Mouse (Mus musculus): ENCODE measurements at regions not wholly inside any gene's neighbourhood (a gene's known extent, or its start where the extent isn't known, plus 50 kb on each side); places are given as distances from the start of the nearest gene placed in this dataset.

GRCm38 (mm10) chr16:7863406-7863805 lies 561.5 kb downstream of the Tmem114 start:
- in situ Hi-C loops (cut with MboI; ENCODE audit: low pct_unique_long_range_greater_than_20kb): no loop called here
- TF ChIP-seq CTCF (IDR thresholded peaks at IDR 0.05): no peak
- CTCF ChIA-PET: no interaction called here

DNA sequence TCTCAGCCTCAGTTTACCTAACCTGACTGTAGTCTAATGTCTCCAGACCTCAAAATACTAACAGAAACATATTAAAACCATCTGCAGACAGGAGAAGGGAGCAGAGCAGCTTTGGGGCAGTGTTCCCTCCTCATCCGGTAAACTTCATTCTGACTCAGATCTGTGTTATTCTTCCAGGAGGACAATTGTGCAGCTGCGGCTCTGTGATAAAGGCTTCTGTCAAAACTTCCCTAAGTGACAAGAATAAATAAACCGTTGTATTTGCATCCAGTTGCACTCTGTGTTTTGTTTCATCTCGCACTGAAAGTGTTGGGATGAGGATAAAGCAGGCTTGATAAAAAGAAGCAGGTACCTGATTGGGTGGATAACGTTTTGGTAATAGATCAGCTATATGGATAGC lies 585.8 kb downstream of the Tmem114 start:
- ATAC-seq (no peak), DNase-seq (ENCODE audit: low read depth, low spot score) (no peak)
- in situ Hi-C loops (cut with MboI; ENCODE audit: low pct_unique_long_range_greater_than_20kb): no loop called here
- CTCF ChIA-PET: no interaction called here
- no peak for TF ChIP-seq CTCF (IDR thresholded peaks at IDR 0.05)
- H3K27me3 ChIP-seq: no peaks in the 10 kb centered on the region
- POLR2A ChIA-PET: no interaction called here

More at GRCm38 (mm10) chr16:7863406-7863805, 561.5 kb downstream of the Tmem114 start:
- no peak for DNase-seq (ENCODE audit: low read depth, low spot score)
- ATAC-seq: no peak
- POLR2A ChIA-PET: no interaction called here
- H3K27me3 ChIP-seq: no peaks in the 10 kb centered on the region

- no peaks in the 10 kb centered on the region for H3K27me3 ChIP-seq
- DNase-seq (ENCODE audit: low read depth, low spot score) (no peak), ATAC-seq (no peak)
- ChIA-PET CTCF (no interaction called here), POLR2A (no interaction called here)
- in situ Hi-C loops (cut with MboI; ENCODE audit: low pct_unique_long_range_greater_than_20kb): no loop called here
- TF ChIP-seq CTCF (IDR thresholded peaks at IDR 0.05): no peak
These were observed 593.8 kb downstream of the Tmem114 start for GRCm38 (mm10) chr16:7831142-7831541.

- TF ChIP-seq CTCF (IDR thresholded peaks at IDR 0.05): no peak
- CTCF ChIA-PET: no interaction called here
These were observed 594.8 kb downstream of the Tmem114 start for GRCm38 (mm10) chr16:7829939-7830650.

GRCm38 (mm10) chr16:7801161-7801560 lies 623.8 kb downstream of the Tmem114 start:
- in situ Hi-C loops (cut with MboI; ENCODE audit: low pct_unique_long_range_greater_than_20kb): no loop called here
- peaks cover 5% of the 10 kb centered on the region for H3K27me3 ChIP-seq
- DNase-seq (ENCODE audit: low read depth, low spot score) (no peak), ATAC-seq (no peak)
- ChIA-PET POLR2A (no interaction called here), CTCF (no interaction called here)
- TF ChIP-seq CTCF (IDR thresholded peaks at IDR 0.05): no peak

More at GRCm38 (mm10) chr16:7829939-7830650, 594.8 kb downstream of the Tmem114 start:
- DNase-seq (ENCODE audit: low read depth, low spot score) (no peak), ATAC-seq (no peak)
- POLR2A ChIA-PET: no interaction called here
- H3K27me3 ChIP-seq: no peaks in the 10 kb centered on the region
- in situ Hi-C loops (cut with MboI; ENCODE audit: low pct_unique_long_range_greater_than_20kb): no loop called here

- in situ Hi-C loops (cut with MboI; ENCODE audit: low pct_unique_long_range_greater_than_20kb): no loop called here
- H3K27me3 ChIP-seq: no peaks in the 10 kb centered on the region
- CTCF ChIA-PET: no interaction called here
- ATAC-seq (no peak), DNase-seq (ENCODE audit: low read depth, low spot score) (no peak)
- TF ChIP-seq CTCF (IDR thresholded peaks at IDR 0.05): no peak
- POLR2A ChIA-PET: no interaction called here
These were observed 627.7 kb downstream of the Tmem114 start for GRCm38 (mm10) chr16:7797176-7797786.

DNA sequence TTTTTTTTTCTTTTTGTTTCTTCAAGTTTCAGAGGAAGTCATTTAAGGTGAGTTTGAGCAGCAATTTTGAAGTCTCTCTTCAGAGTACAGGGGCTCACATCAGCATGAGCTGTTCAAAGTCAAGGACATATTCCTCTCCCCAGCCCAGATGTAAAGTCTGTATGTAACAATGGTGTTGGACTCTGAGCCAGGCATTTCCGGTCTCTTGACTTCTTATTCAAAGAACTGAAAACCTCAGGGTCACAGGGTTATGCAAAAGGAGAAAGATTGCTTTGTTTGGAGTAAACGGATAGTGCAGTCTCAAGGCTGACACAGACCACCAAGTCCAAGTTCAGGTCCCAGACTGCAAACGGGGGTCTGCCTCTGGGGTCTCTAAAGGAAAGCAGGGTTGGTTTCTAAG lies 629.4 kb downstream of the Tmem114 start:
- ChIA-PET POLR2A (no interaction called here), CTCF (no interaction called here)
- ATAC-seq (no peak), DNase-seq (ENCODE audit: low read depth, low spot score) (no peak)
- peaks cover 6% of the 10 kb centered on the region for H3K27me3 ChIP-seq
- TF ChIP-seq CTCF (IDR thresholded peaks at IDR 0.05): no peak
- in situ Hi-C loops (cut with MboI; ENCODE audit: low pct_unique_long_range_greater_than_20kb): no loop called here

DNA sequence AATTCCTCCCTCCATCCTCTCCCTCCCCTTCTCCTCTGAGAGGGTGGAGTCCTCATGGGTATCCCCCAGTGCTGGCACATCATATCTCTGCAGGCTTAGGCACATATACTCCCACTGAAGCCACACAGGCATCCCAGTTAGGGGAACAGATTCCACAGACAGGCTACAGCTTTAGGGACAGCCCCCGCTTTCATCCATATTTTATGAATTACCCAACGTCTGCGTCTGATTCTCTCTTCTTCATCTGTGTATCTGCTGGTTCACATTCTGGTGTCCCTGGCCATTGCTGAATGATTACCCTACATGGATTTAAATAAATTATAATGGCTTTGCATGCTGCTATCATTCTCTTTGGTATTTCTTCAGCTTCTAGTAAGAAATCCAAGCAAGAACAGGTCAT lies 632.4 kb downstream of the Tmem114 start:
- DNase-seq (ENCODE audit: low read depth, low spot score) (no peak), ATAC-seq (no peak)
- TF ChIP-seq CTCF (IDR thresholded peaks at IDR 0.05): no peak
- ChIA-PET POLR2A (no interaction called here), CTCF (no interaction called here)
- peaks cover 6% of the 10 kb centered on the region for H3K27me3 ChIP-seq
- in situ Hi-C loops (cut with MboI; ENCODE audit: low pct_unique_long_range_greater_than_20kb): no loop called here

DNA sequence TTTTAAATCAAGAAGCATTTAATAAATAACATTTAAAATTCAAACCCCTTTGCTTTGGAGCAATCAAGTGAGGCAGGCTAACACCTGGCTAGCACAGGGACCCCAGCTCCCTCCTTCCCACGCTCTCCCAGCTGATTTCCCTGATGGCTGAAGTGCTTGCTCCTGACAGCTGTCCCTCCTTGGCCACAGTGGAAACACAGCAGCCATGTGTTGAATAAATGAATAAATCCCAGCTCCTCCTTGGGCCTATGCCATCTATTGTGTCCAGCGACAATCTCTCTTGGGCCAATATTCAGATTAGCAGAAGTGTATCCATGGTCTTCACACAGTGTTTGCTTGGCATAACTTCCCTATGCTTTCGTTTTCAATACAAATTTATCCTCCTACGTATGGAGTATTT lies 634.7 kb downstream of the Tmem114 start:
- H3K27me3 ChIP-seq: peaks cover 6% of the 10 kb centered on the region
- DNase-seq (ENCODE audit: low read depth, low spot score): no peak
- no peak for TF ChIP-seq CTCF (IDR thresholded peaks at IDR 0.05)
- ChIA-PET POLR2A (no interaction called here), CTCF (interaction anchor here (0.7 kb wide), 1 partner anchor 50 kb away, joined by 4 read pairs; no protein-coding TSS in a partner anchor)
- in situ Hi-C loops (cut with MboI; ENCODE audit: low pct_unique_long_range_greater_than_20kb): no loop called here
- ATAC-seq: no peak

DNA sequence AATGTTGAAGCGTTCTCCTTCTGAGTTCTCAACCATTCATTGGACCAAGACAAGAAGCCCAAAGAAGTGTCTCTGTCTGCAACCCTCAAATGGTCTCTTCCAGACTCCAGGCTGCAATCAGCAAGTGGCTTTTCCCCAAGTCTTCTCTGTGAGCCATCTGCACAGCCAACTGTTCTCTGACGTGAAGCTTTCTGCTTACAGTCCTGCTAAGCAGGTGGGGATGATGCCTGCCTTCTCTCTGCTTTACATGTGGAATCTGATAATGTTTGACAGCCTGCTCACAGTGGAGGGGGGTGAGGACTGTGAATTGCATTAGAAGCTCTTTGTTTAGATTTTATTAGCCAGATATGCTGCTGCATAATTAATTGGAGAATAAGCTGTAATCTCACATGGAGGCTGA lies 636.7 kb downstream of the Tmem114 start:
- no peak for DNase-seq (ENCODE audit: low read depth, low spot score)
- no peak for TF ChIP-seq CTCF (IDR thresholded peaks at IDR 0.05)
- in situ Hi-C loops (cut with MboI; ENCODE audit: low pct_unique_long_range_greater_than_20kb): no loop called here
- ATAC-seq: no peak
- H3K27me3 ChIP-seq: peaks cover 6% of the 10 kb centered on the region
- CTCF ChIA-PET: no interaction called here
- POLR2A ChIA-PET: no interaction called here

DNA sequence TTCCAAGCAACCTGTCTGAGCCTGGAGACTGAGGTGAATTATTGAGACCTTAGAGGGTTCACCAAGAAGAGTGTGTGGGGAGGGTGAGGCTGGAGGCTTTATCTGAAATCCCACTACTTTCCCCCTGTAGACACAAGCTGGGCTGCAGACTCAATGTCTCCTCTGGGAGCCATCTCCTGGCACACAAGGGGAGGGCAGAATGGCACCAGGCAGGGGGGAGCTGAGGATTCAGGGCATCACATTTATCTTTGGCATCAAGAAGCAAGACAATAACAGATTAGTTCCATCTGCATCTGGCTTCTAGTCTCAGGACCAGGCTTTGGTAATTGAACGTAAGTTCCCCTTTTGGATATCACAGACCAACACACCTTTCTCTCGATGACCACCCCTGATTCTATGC lies 643.4 kb downstream of the Tmem114 start:
- ATAC-seq (no peak), DNase-seq (ENCODE audit: low read depth, low spot score) (no peak)
- H3K27me3 ChIP-seq: no peaks in the 10 kb centered on the region
- in situ Hi-C loops (cut with MboI; ENCODE audit: low pct_unique_long_range_greater_than_20kb): no loop called here
- no peak for TF ChIP-seq CTCF (IDR thresholded peaks at IDR 0.05)
- POLR2A ChIA-PET: no interaction called here
- CTCF ChIA-PET: no interaction called here

DNA sequence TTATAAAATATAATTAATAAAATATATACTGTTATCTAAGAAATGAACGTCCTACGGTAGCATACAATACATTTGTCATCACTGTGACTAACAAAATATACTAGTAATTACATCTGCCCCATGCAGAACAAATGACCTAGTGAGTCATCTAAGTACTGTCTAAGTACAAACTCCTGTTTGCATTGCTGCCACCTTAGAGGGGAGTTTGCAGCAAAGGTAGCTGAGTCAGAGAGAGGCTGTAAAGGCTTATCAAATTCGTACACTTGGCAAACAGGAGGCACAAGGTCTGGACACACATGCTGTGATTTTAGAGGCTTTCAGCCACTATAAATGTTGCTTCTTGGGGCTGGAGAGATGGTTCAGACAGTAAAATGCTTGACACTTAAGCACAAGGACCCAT lies 649.3 kb downstream of the Tmem114 start:
- ChIA-PET POLR2A (no interaction called here), CTCF (no interaction called here)
- ATAC-seq (no peak), DNase-seq (ENCODE audit: low read depth, low spot score) (no peak)
- no peaks in the 10 kb centered on the region for H3K27me3 ChIP-seq
- no peak for TF ChIP-seq CTCF (IDR thresholded peaks at IDR 0.05)
- in situ Hi-C loops (cut with MboI; ENCODE audit: low pct_unique_long_range_greater_than_20kb): no loop called here
